Mouse (Mus musculus) hindbrain, embryonic 15.5 days (tissue): ENCODE measurements around the gene Utp14b. TPM values are rescaled to one million over a fixed set of nuclear protein-coding genes. Genes with fewer than 3 reads are reported as not detected.

Source experiments
- ATAC-seq: fragments of 200-750 bp; cut with Nextera tagmentation; 2 replicates; pipeline ENCODE4 v1.8.0; 2017; ENCODE audit warnings: low read depth, moderate number of reproducible peaks, moderate TSS enrichment; ENCODE audit not compliant: low FRiP score
- H3K27ac ChIP-seq: fragments of 300-500 bp; sonication (generic); replicated peaks from 2 replicates; pipeline ENCODE4 v1.5.1; 2015; ENCODE audit warnings: mild to moderate bottlenecking, inconsistent platforms
- H3K27me3 ChIP-seq: fragments of 300-500 bp; sonication (generic); 2 replicates; pipeline ENCODE4 v1.6.1; 2015; ENCODE audit warnings: control low read depth, inconsistent platforms
- H3K36me3 ChIP-seq: fragments of 300-500 bp; sonication (generic); 2 replicates; pipeline ENCODE4 v1.6.1; 2015; ENCODE audit warnings: control low read depth, inconsistent platforms
- H3K4me1 ChIP-seq: fragments of 300-500 bp; sonication (generic); replicated peaks from 2 replicates; pipeline ENCODE4 v1.6.1; 2015; ENCODE audit warnings: control low read depth, inconsistent platforms
- H3K4me2 ChIP-seq: fragments of 300-500 bp; sonication (generic); 2 replicates; pipeline ENCODE4 v1.6.1; 2015; ENCODE audit warnings: moderate library complexity, mild to moderate bottlenecking, inconsistent platforms
- H3K4me3 ChIP-seq: fragments of 300-500 bp; sonication (generic); 2 replicates; pipeline ENCODE4 v1.5.1; 2015; ENCODE audit warnings: mild to moderate bottlenecking, inconsistent platforms
- H3K9ac ChIP-seq: fragments of 300-500 bp; sonication (generic); 2 replicates; pipeline ENCODE4 v1.6.1; 2015; ENCODE audit warnings: inconsistent platforms
- H3K9me3 ChIP-seq: fragments of 300-500 bp; sonication (generic); 2 replicates; pipeline ENCODE4 v1.6.1; 2016; ENCODE audit warnings: control low read depth, inconsistent platforms
- WGBS: fragments of 180-500 bp; shearing (Covaris S2); methylation state at CpG from one replicate; pipeline ENCODE4 v1.1.7; 2015; 5-methylcytosine and 5-hydroxymethylcytosine counted together
- polyA plus RNA-seq: library from polyadenylated mRNA; unstranded; fragments of >200 nt; fragmentation: Nextera tagmentation; extraction: Ambion mirVana; gene quantifications from 2 replicates; pipeline ENCODE4 v1.2.1, GENCODE M21; 2015

Utp14b gene
- 1.8 and 2.1 TPM in 2 replicates for polyA plus RNA-seq

DNA sequence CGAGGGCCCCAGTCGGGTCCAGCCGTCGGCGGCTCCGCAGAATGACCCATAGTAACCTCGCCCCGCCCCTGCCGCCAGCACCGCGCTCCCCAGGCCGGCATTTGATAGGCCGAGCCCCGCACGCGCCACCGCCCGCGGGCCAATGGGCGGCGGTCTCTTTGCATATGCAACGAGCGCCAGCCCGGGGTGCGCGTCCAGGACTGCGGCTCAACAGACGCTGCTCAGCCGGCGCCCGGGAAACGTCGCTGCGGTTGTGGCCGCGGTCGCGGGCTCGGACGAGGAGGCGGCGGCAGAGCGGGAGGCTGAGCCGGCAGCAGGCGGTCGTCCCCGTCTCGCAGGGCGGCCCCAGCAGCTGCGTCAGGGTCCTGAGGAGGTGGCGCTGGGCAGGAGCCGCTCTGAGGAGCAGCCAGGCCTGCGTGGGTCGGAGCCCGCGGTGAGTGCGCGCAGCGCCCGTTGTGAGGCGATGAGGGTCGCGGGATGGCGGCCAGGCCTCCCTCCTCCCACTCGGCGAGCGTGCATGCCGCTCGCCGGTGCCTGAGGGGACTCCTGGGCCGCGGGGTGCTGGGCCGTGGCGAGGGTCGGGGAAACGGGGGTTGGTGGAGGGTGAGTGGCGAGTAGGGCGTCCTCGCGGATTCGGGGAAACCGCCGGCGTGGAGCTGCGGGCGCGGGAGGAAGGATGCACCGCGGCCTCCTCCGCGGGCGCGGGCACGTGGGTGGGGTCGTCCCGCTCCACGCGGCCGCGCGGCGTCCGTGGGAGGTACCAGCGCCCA lies at the start of gene Utp14b, which contains the start of gene Acsl3:
TSS of gene Utp14b (plus strand) at position 368 of the 770 bp plus-strand sequence.
TSS of gene Acsl3 (plus strand) at position 155 of the 770 bp plus-strand sequence.
- no peaks in the 10 kb centered on the region for H3K36me3 ChIP-seq
- under 1% methylated on average over 93 of the region's 104 CpGs for WGBS
- no peaks in the 10 kb centered on the region for H3K9me3 ChIP-seq
- H3K27me3 ChIP-seq, result no peaks in the 10 kb centered on the region
- H3K27ac ChIP-seq, result peak within 1 kb of the TSS; percentile 98
- peak; percentile 100 for ATAC-seq
- peaks cover 34% of the 10 kb centered on the region for H3K4me1 ChIP-seq
- peak within 1 kb of the TSS; percentile 73 for H3K4me2 ChIP-seq
- peak within 1 kb of the TSS; percentile 75 for H3K4me3 ChIP-seq
- H3K9ac ChIP-seq, result peak within 1 kb of the TSS; percentile 91

DNA sequence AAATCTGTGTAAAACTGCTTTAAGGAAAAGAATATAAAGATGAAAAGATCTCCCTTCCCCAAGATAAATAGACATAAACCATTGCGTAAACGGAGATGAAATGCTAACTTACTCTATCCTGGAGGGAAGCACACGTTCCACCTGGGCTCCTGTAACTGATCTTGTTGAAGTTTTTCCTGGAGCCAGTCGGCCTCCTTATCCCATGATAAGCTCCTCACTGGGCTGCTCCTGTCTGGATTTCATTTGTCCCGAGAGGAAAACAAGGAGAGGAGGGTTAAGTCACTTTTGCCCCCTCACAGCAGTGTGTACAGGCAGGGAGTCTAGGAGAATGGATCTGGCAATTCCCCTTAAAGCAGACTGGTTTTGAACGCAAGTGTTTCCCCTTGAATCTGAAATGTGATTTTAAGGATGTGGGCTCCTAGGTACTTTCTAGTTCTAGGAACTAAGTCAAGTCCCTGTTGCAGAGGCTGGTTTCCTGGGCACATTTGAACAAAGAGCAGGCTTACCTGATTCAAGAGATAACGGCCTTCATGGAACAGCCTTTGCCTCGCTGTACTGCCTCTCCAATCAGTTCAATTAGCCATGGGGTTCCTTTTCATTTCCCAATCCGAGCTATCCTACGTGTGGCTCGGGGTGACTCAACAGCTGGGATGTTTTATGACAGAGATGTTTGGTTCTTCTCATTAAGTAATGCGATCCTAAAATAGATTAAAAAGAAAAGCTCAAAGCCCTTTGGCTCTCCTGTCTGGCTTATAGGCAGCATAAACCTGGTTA lies 48.5 kb upstream of the Utp14b start:
- ATAC-seq, result no peak
- Histone ChIP-seq H3K4me3 (no peak overlapping the region), H3K4me1 (no peaks in the 10 kb centered on the region), H3K27ac (no peak overlapping the region), H3K27me3 (no peaks in the 10 kb centered on the region), H3K9ac (no peak overlapping the region), H3K4me2 (no peak overlapping the region), H3K9me3 (no peaks in the 10 kb centered on the region), H3K36me3 (no peaks in the 10 kb centered on the region)
- 40% methylated on average over 12 of the region's 12 CpGs for WGBS

DNA sequence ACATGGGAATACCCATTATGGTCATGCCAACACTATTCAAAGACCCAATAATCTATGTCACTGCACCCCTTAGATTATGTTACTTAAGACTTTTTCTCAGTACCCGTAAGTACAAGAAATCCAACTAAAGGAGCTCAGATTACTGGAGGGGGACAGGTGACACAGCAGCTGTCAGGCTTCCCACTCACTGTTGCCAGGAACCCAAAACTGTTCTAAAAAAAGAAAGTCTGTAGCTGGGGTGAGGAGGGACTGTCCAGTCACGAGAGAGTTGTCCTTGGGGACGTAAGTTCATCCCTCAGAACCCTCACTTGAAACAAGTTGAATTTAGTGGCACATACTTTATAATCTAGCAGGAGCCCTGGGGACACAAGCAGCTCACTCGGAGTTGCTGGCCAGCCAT lies 46.8 kb upstream of the Utp14b start:
- ATAC-seq, result no peak
- no peak overlapping the region for H3K4me3 ChIP-seq
- H3K9ac ChIP-seq, result no peak overlapping the region
- no peaks in the 10 kb centered on the region for H3K36me3 ChIP-seq
- no peaks in the 10 kb centered on the region for H3K4me1 ChIP-seq
- no peak overlapping the region for H3K27ac ChIP-seq
- WGBS, result 76% methylated on average over 4 of the region's 4 CpGs
- H3K9me3 ChIP-seq, result no peaks in the 10 kb centered on the region
- H3K27me3 ChIP-seq, result no peaks in the 10 kb centered on the region
- no peak overlapping the region for H3K4me2 ChIP-seq

DNA sequence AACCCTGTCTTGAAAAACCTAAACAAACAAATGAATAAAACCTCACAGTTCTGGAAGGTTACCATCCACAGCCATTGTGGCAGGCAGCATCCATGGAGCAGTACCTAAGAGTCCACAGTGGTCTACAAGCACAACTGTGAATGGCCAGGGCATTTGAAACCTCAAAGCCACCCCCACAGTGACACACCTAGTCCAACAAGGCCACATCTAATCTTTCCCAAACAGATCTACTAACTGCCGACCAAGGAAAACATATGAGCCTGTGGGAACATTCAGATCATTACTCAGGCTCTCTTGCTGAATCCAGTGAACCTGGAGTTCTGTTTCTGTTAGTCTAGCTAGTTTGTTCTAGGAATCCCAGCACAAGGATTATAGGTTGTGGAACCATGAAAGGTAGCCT lies 44.9 kb upstream of the Utp14b start:
- no peak overlapping the region for H3K4me2 ChIP-seq
- no peaks in the 10 kb centered on the region for H3K9me3 ChIP-seq
- H3K27ac ChIP-seq, result no peak overlapping the region
- H3K36me3 ChIP-seq, result no peaks in the 10 kb centered on the region
- H3K27me3 ChIP-seq, result no peaks in the 10 kb centered on the region
- WGBS, result 95% methylated on average over 1 of the region's 1 CpGs
- no peak for ATAC-seq
- no peak overlapping the region for H3K9ac ChIP-seq
- H3K4me1 ChIP-seq, result no peaks in the 10 kb centered on the region
- no peak overlapping the region for H3K4me3 ChIP-seq

DNA sequence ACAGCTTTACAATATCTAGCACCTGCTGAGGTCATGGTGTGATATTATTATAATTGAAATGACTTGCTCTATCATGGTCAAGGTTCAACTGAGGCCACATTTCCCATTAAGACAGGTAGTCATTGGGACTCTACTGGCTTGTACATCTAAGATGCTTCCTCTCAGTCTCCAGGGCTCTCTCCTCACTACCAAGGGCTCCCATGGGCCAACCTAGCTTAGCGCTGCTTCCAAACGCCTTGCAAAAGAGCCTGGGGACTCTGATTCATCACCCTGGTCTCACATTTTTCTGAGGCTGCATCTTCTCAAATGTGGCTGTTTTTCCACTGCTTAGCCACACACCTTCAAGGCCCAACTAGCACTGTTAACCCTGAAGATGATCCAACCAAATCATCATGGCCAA lies 33.5 kb upstream of the Utp14b start:
- Histone ChIP-seq H3K4me1 (no peaks in the 10 kb centered on the region), H3K9ac (no peak overlapping the region), H3K4me2 (no peak overlapping the region), H3K36me3 (no peaks in the 10 kb centered on the region), H3K4me3 (no peak overlapping the region), H3K9me3 (no peaks in the 10 kb centered on the region), H3K27ac (no peak overlapping the region), H3K27me3 (no peaks in the 10 kb centered on the region)
- no peak for ATAC-seq
- 94% methylated on average over 2 of the region's 2 CpGs for WGBS

DNA sequence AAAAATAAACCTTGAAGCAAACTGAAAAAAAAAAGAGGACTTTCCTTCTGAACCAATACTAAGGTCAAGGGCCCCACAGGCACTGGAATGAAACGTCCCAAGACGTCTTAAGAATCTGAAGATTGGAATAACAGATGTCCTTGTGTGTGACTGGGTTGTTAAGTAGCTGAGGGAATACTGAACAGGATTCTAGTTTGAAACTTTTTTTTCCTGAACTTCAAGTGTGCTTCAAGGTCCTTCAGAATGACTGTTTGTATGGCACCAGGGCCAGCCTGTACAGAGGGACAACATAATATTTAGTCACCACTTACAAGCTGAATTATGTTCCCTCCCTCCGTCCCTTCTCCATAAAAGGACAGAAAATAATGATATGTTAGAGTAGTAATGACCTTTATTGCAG lies 23.4 kb upstream of the Utp14b start:
- ATAC-seq, result no peak

DNA sequence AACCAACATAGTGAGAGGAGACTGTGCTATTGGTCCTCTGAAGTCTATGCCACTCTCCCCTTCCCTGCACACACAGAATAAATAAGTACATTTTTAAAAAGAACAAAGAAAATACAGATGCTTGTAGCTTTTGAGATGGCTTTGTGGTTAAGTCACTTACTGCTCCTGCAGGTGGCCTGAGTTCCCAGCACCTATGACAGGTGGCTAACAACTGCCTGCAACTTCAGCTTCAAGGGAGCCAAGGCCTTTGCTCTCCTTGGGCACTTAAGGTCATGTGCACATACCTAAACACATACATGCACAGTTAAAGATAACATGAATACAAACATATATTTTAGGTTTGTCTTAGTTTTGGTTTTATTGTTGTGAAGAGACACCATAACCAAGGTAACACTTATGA lies 17.0 kb upstream of the Utp14b start:
- Histone ChIP-seq H3K4me2 (no peak overlapping the region), H3K36me3 (no peaks in the 10 kb centered on the region), H3K4me1 (no peaks in the 10 kb centered on the region), H3K27me3 (no peaks in the 10 kb centered on the region), H3K4me3 (no peak overlapping the region), H3K9ac (no peak overlapping the region), H3K27ac (no peak overlapping the region), H3K9me3 (no peaks in the 10 kb centered on the region)
- ATAC-seq, result no peak

More for the DNA sequence above, 23.4 kb upstream of the Utp14b start:
- Histone ChIP-seq H3K27ac (no peak overlapping the region), H3K9me3 (no peaks in the 10 kb centered on the region), H3K4me2 (no peak overlapping the region), H3K36me3 (no peaks in the 10 kb centered on the region), H3K27me3 (no peaks in the 10 kb centered on the region), H3K9ac (no peak overlapping the region), H3K4me3 (no peak overlapping the region), H3K4me1 (no peaks in the 10 kb centered on the region)
- WGBS, result 72% methylated on average over 3 of the region's 3 CpGs

DNA sequence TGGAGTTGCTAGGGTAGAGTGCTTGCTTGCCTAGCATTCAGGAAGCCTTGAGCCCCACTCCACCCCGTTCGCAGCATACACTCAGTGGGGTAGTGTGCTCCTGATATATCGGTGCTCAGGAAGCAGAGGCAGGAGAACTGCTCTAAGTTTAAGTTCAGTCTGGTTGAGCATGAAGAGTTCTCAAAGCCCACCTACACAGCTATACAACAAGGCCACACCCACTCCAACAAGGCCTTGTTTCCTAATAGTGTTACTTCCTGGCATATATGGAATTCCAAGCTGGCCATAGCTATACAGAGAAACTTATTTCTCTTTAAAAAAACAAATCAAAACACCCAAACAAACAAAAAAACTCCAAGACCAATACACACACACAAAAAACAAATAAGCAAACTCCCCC lies 16.0 kb upstream of the Utp14b start:
- ATAC-seq, result no peak
- Histone ChIP-seq H3K4me2 (no peak overlapping the region), H3K4me3 (no peak overlapping the region), H3K4me1 (no peaks in the 10 kb centered on the region), H3K36me3 (no peaks in the 10 kb centered on the region), H3K27ac (no peak overlapping the region), H3K9me3 (no peaks in the 10 kb centered on the region), H3K27me3 (no peaks in the 10 kb centered on the region), H3K9ac (no peak overlapping the region)
- 98% methylated on average over 3 of the region's 3 CpGs for WGBS

DNA sequence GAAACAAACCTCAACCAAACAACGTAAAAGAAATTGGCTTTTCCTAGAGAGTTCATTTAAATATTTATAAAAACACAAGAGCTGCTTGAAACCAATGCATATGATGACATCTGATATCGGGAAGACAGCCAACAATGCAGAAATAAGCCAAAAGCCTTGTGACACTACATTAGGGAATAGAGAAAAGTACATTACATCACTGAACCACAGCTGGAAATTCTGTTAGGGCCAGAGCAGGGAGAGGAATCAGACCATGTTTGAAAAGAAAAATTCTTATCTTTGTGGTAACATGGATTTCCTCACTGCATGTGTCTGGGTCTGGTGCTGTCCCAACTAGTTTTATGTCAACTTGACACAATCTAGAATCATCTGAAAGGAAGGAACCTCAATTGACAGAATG lies 15.6 kb upstream of the Utp14b start:
- H3K4me1 ChIP-seq, result no peaks in the 10 kb centered on the region
- H3K4me3 ChIP-seq, result no peak overlapping the region
- no peak overlapping the region for H3K4me2 ChIP-seq
- H3K27ac ChIP-seq, result no peak overlapping the region
- H3K9ac ChIP-seq, result no peak overlapping the region
- 81% methylated on average over 2 of the region's 2 CpGs for WGBS
- no peak for ATAC-seq
- H3K9me3 ChIP-seq, result no peaks in the 10 kb centered on the region
- no peaks in the 10 kb centered on the region for H3K27me3 ChIP-seq
- H3K36me3 ChIP-seq, result no peaks in the 10 kb centered on the region

DNA sequence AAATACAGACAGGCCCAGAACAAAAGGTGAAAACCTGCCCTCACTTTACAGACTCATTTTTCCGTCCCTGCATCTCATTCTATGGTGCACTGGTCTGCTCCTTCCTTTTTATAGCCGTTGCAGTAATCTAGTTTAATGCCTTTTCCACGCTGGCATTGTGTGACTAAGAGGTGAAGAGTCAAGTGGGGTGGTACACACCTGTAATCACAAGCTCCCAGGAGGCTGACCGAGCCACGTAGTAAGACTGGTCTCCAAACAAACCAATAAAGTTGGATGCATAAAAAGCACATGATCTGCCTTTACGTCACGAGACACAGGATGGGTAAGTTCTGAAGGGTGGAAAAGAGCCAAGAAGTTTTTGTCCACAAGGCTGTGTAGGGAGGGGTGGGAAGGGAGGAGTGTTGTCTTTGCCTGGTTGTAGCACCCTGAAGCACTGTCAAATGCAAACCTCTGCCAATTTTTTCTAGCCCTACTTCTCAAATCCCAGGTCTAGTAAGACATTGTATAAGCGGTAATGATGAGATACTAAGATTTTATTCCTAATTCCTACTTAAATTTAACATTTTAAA lies 10.4 kb upstream of the Utp14b start:
- no peaks in the 10 kb centered on the region for H3K4me1 ChIP-seq
- ATAC-seq, result no peak
- no peaks in the 10 kb centered on the region for H3K9me3 ChIP-seq
- H3K4me2 ChIP-seq, result no peak overlapping the region
- no peak overlapping the region for H3K27ac ChIP-seq
- no peak overlapping the region for H3K4me3 ChIP-seq
- 69% methylated on average over 8 of the region's 8 CpGs for WGBS
- H3K27me3 ChIP-seq, result no peaks in the 10 kb centered on the region
- H3K36me3 ChIP-seq, result no peaks in the 10 kb centered on the region
- H3K9ac ChIP-seq, result no peak overlapping the region

DNA sequence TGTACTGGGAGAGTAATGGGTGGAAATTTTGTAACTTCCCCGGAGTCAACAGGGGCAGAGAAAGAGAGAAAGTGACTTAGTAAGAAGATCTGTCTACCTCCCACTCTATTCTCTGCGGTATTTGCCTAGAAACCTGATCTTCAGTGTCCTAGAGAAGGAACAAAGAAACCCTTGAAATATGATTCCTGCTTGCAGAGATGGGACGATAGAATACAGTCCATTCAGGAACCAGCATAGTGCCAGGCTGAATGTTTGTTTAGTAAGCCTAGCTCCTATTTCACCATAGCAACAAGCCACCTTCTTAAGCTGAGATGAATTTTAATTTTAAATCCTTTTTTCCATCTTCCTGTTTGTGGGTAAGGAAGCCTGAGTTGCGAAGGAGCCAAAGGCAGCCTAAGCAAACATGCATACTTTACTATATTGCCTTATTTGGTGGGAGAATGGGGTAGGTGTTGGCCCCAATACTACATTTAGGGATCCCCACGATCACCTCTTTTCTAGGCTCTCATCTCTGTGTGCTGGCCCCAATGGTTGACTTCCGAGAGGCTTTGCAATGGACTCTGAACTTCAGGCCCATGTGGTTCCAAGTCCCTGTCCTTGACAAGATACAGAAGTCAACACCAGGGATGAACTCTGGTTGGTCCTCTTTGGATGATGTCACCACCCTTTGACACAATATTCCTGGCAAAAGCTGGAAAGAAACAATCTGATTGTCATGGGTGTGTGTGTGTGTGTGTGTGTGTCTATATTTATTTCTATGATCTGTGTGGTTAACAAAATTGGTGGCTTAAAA lies 8.4 kb upstream of the Utp14b start:
- no peak overlapping the region for H3K27ac ChIP-seq
- H3K4me1 ChIP-seq, result no peaks in the 10 kb centered on the region
- H3K9me3 ChIP-seq, result no peaks in the 10 kb centered on the region
- no peak for ATAC-seq
- H3K36me3 ChIP-seq, result no peaks in the 10 kb centered on the region
- no peak overlapping the region for H3K9ac ChIP-seq
- H3K4me2 ChIP-seq, result no peak overlapping the region
- no peaks in the 10 kb centered on the region for H3K27me3 ChIP-seq
- no peak overlapping the region for H3K4me3 ChIP-seq
- WGBS, result 50% methylated on average over 6 of the region's 6 CpGs
